Mouse (Mus musculus) c-Kit-positive CD71-positive TER-119-negative erythroid progenitor cells, embryonic 14.5 days (primary cell): ENCODE measurements at regions not wholly inside any gene's neighbourhood (a gene's known extent, or its start where the extent isn't known, plus 50 kb on each side); places are given as distances from the start of the nearest gene placed in this dataset.
"Not testable (repeated sequence)": the region's sequence is repeated elsewhere in the genome, so short reads cannot be mapped to it uniquely, and the experiment has no call there.

ENCODE experiments used
- DNase-seq: peaks from one replicate; pipeline ENCODE4 v3.0.0-alpha.2; 2013; ENCODE audit warnings: low read depth

DNA sequence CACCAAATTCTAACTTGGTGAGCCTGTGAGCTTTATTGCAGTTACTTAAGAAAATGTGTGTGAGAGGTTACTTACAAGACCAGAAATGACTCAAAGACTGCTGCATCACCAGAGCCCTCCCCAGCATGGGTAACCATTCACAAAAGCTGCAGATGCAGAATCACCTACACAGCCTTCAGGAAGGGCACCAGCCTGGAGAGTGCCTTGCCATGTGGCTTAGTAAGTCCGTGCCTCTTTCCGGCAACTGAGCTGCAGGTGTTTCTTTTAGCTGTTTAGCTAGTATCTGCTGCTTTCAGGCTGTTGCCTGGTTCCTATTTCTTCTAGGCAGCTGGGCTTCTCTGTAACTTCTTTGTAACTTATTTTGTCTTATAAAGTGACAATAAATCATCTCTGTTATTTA lies 213.2 kb upstream of the Stxbp6 start:
- DNase-seq: no peak

DNA sequence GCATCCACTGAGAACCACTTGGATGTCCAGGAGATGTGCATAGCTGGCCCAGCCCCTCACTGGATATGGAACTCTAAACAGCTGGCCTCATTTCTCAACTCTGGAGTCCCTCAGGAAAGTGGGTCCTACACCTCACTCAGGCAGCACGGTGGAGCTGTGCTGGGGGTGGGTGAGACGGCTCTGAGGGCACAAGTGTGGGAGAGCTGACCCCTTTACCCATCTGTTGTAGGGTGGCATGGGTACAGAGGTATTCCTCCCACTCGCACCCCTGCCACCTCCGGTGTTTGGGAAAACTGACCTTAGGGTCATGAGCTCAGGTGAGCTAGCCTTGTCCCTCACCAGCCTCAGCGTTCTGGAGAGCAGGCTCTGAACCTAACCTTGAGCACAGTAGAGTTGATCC lies 181.8 kb upstream of the Stxbp6 start:
- DNase-seq: no peak

DNA sequence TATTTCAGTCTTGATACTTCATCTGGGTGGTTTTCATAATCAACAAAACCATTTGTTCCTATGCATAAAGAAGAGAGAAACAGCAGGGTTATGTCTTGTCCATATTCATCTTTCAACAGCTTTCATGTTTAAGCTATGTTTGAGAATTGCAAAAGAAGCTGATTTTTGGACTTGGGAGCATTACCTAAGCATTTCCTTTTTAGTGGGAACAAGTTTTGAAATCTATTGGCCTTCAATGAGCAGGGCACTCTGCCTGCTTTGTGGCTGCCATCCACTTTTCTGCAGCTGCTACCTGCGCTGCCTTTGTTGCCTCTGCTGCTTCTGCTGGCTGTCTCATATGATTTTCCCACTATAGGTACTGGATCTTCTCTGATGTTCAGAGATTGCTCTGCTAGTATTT lies 136.6 kb upstream of the Stxbp6 start:
- DNase-seq: no peak

DNA sequence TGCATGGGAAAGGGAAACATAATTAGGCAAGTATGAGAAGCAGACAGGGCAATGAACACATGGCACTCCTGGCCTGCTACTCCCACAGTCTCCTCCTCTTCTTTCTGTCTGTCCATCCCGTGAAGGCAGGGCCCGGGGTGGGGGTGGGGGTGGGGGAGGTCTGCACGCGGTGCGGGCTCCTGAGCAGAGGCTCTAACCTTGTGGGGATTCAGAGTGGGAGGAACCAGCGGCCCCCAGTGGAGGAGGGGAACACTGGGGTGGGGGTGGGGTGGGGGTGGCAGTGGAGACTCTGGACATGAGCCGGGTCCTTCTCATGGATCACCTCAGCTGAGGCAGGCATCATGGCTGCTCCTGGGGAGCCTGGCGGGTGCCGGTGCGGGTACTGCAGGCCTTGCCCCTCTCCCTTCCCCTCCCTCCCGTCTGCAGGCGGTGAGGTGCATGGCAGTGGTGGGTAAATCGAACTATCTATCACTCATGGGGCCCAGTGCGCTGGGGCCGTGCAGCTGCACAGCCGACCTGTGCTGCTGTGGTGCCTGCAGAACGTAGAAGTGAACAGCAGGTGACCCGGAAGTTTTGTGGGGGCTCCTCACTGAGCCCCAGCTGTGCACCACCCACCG lies 120.9 kb upstream of the Stxbp6 start:
- DNase-seq: no peak

DNA sequence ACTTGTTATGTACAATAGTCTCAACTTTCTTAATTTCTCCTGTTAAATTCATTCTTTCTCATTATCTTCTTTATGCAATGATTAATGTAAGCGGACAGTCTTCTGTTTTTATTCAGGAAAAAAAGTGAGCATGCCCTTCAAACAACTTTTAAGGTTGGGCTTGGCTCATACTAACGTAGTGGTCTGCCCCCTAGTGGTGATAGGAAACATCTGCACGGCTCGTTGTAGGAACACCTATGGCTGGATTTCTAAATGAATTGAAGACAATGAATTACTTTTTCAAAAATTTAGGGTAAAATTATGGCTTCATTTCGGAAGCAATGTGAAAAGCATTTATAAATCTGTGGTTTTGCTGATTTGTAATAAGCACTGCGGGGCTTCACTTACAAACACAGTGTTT lies 112.6 kb upstream of the Stxbp6 start:
- DNase-seq: peak; percentile 4

DNA sequence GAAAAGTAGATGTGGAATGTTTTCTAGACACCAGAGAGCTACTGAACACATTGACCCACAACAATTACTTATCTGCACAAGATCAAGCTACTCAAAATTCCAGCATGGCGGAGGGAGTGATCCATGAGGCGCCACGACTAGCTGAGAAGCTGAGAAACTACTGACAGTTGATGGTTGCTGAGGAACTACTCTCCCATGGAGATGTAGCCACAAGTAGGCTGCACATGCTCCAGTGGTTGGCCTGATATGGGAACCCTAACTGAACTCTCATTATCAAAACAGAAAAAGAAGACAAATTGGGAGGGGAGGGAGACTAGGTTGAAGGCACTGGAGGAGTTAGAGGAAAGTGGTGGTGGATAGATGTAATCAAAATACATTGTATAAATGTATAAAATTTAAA lies 110.0 kb upstream of the Stxbp6 start:
- DNase-seq: no peak

DNA sequence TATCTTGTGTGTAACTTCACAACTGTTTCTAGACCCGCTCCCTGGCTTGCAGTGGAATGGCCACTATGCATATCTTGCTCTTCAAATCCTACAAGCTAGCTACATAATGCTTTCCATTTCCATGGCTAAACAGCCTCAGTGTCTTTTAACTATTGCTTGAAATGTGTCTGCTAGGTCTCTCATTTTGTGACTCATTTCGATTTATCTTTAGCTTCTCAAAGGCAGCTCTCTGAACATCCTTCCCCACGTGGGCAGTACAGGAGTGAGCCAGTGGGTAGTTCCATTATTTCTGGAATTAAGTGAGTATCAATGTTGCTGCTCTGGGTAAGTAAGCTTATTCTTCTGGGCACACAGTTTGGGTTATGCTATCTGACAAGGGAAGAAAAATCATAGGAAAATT lies 102.9 kb upstream of the Stxbp6 start:
- DNase-seq: no peak

DNA sequence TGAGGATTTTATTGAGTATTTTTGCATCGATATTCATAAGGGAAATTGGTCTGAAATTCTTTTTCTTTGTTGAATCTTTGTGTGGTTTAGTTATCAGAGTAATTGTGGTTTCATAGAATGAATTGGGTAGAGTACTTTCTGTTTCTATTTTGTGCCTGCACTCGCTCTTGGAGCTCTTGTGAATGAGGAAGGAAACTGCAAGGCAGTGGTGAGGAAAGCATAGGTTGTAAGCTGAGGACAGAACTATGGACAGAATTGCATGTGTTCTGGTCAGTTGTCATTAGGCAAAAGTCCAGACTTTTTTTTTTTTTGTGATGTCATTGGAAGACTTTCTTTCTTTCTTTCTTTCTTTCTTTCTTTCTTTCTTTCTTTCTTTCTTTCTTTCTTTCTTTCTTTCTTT lies 100.8 kb upstream of the Stxbp6 start:
- not testable (repeated sequence) for DNase-seq

DNA sequence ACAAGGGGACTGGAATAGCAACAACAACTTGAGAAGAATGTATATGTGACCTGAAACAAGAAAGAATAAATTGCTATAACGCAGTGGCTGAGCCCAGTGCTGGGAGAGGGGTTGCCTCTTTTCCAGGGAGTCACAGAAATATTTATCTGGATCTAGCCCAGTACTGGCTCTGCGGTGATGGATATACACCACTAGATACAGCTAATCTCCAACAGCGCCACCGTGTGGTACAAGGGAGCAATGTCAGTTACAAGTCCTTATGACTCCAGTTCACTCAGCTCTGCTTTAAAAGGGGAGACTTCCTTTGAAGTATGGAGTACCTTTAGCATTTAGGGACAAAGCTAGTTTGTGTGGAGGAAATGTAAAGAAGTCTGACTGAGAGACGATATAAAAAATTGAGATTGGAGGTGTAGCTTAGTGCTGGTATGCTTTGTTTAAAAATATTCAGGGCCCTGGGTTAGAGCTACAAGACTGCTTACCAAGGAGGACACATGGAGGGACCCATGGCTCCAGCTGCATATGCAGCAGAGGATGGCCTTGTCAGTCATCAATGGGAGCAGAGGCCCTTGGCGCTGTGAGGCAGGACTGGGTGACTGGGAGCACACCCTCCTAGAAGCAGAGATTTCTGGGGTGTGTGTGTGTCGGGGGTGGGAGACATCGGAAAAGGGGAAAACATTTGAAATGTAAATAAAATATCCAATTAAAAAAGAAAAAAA lies 97.6 kb upstream of the Stxbp6 start:
- peak; percentile 1 for DNase-seq

DNA sequence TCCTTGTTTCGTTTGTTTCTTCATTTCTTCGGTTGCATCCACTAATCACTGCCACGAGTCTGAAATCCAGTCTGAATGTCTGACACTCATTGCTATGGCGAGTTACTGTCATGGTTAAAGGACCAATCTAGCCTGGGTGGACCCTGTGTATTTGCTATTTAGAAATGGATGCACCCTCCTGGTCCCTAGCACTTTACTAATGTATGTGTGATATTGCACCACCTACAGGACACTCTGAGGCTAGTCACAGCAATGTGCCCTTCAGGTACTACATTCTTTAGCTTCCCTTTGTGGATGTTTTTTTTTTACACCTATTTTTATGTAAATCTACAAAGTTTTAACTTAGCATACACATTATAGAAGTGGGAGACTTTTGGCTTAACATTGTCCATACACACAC lies 87.5 kb upstream of the Stxbp6 start:
- DNase-seq: no peak

DNA sequence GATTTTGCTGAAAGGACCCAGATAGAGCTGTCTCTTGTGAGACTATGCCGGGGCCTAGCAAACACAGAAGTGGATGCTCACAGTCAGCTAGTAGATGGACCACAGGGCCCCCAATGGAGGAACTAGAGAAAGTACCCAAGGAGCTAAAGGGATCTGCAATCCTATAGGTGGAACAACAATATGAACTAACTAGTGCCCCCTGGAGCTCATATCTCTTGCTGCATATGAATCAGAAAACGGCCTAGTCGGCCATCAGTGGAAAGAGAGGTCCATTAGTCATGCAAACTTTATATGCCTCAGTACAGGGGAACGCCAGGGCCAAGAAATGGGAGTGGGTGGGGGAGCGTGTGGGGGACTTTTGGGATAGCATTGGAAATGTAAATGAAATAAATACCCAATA lies 87.1 kb upstream of the Stxbp6 start:
- DNase-seq: not testable (repeated sequence)

DNA sequence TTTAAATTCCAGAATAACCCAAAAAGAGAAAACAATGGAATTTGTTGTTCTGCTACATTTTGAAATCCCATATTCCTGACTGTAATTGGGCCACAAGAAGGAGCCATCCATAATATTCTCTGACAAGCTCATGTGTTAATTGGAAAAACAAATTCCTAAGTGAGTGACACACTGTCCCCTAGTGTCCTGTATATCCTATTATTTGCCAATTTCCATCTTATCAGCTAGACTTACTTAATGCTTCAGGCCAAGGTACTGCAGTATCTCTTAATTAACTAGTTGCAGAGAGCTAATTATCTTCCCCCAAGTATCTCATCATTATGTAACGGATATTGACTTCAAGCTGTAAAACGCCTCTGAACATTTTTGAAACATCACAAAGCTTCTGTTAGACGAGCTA lies 84.5 kb upstream of the Stxbp6 start:
- DNase-seq: no peak

DNA sequence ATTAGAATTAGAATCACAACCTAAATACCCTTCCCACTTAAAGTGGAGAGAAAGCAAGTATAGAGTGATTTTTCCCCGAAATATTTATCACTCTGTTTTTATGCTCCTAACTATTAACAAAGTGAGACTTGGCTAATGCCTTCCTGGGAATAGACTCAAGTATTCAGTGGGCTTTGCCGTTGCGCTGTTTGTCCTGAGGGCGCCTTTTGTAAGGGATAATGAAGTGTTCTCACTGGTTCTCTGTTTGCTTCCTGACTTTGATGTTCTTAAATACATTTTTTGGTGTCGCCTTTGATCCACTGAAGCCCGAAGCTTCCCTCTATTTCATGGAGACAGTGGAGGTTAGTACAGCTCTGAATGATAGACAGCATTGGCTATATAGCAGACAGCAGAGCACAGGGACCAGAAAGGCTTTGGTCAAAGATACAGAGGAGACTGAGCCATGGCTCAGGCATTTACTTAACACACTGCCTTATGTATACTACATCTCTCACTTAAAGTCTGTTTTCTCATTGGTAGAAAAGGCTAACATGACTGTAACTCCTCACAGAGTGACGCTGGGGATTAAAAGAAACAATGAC lies 63.0 kb upstream of the Stxbp6 start:
- no peak for DNase-seq

DNA sequence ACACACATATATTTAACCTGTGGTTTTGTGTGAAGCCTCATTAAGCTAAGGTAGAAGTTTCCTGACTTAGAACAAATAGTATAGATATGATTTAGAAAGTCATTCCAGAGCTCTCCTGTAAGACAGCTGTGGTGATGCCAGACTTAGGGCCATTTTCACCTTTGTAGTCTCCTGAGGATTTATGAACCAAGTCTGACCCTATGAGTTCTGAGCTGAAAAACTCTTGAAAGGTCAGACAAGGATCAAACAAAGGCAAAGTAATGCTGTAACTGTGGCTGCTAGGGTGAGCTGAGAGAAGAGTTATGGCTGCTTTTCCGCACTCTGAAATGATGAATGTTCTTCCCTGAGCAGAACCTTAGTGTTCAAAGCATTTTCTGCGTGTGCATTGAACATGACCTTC lies 58.9 kb upstream of the Stxbp6 start:
- no peak for DNase-seq

DNA sequence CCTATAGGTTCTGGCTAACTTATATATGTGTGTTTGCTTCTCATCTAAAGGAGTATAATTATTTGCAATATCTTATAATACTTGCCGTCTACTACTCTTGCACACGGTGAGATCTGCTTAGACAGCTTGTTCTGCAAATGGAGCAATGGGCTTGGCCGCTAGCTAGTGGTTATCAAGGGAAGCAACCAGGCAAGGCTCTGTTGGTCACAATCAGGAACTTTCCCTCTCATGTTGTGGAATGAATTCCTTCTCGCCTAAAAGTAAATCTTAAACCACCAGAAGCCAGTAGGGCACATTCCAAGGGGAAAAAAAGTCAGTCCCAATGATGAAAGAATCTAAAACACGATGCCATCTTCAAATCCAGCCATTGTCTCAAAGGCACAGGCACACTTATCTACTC lies 56.6 kb upstream of the Stxbp6 start:
- DNase-seq: no peak

DNA sequence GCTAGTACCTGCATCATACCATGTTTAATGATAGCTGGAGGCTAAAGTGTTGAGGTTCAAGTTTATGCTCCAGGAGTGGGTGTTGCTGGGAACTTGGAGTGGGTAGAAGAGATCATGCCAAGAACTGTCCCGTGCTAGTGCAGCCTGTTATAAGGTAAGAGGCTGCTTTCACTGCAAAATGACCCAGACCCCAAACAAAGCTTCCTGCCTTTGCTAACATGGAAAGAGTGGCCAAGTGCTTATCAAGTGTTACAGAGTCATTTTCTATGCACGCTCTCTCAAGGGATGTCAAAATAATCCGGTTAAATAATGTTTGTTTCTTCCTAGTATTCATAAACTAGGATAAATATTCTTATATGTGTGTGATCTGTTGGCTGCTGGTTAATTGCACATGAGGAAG lies 51.4 kb upstream of the Stxbp6 start:
- DNase-seq: no peak
